Mouse (Mus musculus): ENCODE results near the gene Ugt1a8. TPM values are rescaled to one million over a fixed set of nuclear protein-coding genes. Genes with fewer than 3 reads are reported as not detected.

The Ugt1a8 gene
- polyA plus RNA-seq, 1 experiment from 2014 or later, result not detected

DNA sequence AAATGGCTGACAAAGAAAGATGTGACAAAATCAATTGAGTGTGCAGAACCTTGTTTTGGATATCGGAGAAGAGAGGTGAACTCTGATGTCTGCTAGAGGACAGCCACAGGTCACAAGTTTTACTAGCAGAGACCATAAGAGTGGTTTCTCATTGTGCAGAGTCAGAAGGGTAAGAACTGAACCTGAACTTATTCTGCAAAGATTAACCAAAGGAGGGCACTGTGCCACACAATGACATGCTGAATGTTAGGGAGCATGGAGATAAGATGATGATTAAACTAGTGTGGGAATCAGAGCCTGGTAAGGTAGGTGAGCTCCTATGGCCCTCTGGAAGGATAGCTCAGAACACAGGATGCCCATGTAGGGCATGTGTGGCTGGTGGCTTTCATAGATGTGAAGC, 108.1 kb downstream of the Ugt1a8 start:
- no peaks in the 10 kb centered on the region for H3K4me1 ChIP-seq (replicated peaks; ENCODE audit: control insufficient read depth, insufficient read depth, low read length)
- 86% methylated on average over 1 of the region's 1 CpGs for WGBS
- DNase-seq (ENCODE audit: low spot score), result no peak
- no peak for ATAC-seq (ENCODE audit: low FRiP score)
- H3K4me3 ChIP-seq (replicated peaks; ENCODE audit: low read length), result no peak overlapping the region
- no peak overlapping the region for H3K9ac ChIP-seq
- no peak overlapping the region for H3K27ac ChIP-seq
- no peaks in the 10 kb centered on the region for H3K27me3 ChIP-seq (ENCODE audit: control insufficient read depth, insufficient read depth, low read length)
- H3K4me2 ChIP-seq (replicated peaks), result no peak overlapping the region
- H3K36me3 ChIP-seq (replicated peaks; ENCODE audit: control insufficient read depth, insufficient read depth), result no peaks in the 10 kb centered on the region
- no peaks in the 10 kb centered on the region for H3K9me3 ChIP-seq (ENCODE audit: control insufficient read depth, low read length)

DNA sequence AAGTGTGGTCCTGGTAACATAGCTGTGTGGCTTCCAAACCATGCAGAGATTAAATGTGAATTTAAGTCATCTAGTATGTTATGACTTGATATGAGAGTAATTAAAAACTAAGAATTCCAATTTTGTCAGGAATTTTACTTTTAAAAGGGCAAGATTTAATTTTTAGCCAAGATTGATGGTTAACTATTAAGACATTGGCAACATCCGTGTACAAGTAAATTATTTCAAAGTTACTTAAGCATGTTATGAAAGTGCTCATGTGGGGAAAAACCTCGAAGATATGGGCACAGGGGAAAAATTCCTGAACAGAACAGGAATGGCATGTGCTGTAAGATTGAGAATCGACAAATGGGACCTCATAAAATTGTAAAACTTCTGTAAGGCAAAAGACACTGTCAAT, 109.8 kb downstream of the Ugt1a8 start:
- no peaks in the 10 kb centered on the region for H3K9me3 ChIP-seq (ENCODE audit: control insufficient read depth, low read length)
- H3K27ac ChIP-seq, result no peak overlapping the region
- DNase-seq (ENCODE audit: low spot score) (no peak), ATAC-seq (ENCODE audit: low FRiP score) (no peak)
- no peaks in the 10 kb centered on the region for H3K27me3 ChIP-seq (ENCODE audit: control insufficient read depth, insufficient read depth, low read length)
- H3K4me3 ChIP-seq (replicated peaks; ENCODE audit: low read length), result no peak overlapping the region
- H3K36me3 ChIP-seq (replicated peaks; ENCODE audit: control insufficient read depth, insufficient read depth), result no peaks in the 10 kb centered on the region
- WGBS, result 81% methylated on average over 3 of the region's 3 CpGs
- no peak overlapping the region for H3K4me2 ChIP-seq (replicated peaks)
- H3K4me1 ChIP-seq (replicated peaks; ENCODE audit: control insufficient read depth, insufficient read depth, low read length), result no peaks in the 10 kb centered on the region
- H3K9ac ChIP-seq, result no peak overlapping the region

DNA sequence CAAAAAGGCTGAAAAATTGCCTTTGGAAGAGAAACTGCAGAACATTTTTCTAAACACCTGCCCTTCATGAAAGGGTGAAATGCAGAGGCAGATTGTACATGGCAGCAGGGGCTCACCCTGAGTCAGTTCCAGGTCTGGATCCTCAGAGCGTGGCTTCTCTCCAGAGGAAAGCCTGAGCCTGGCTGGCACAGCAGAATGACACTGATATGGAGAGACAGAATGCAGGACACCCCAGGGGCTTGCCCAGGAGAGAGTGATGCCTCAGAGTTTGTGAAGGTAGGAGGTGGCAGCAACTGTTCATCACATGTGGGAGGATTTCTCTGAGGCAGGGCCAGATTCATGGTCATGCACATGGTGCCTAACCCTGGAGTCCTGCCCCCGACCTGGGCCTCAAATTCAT, 112.4 kb downstream of the Ugt1a8 start:
- WGBS, result 81% methylated on average over 2 of the region's 2 CpGs
- Histone ChIP-seq H3K9ac (no peak overlapping the region), H3K36me3 (replicated peaks; ENCODE audit: control insufficient read depth, insufficient read depth) (no peaks in the 10 kb centered on the region), H3K9me3 (ENCODE audit: control insufficient read depth, low read length) (peaks cover 13% of the 10 kb centered on the region; the same call in 1 of the 2 replicates), H3K27me3 (ENCODE audit: control insufficient read depth, insufficient read depth, low read length) (no peaks in the 10 kb centered on the region), H3K4me2 (replicated peaks) (no peak overlapping the region), H3K4me3 (replicated peaks; ENCODE audit: low read length) (no peak overlapping the region), H3K4me1 (replicated peaks; ENCODE audit: control insufficient read depth, insufficient read depth, low read length) (no peaks in the 10 kb centered on the region), H3K27ac (no peak overlapping the region)
- ATAC-seq (ENCODE audit: low FRiP score) (no peak), DNase-seq (ENCODE audit: low spot score) (no peak)

DNA sequence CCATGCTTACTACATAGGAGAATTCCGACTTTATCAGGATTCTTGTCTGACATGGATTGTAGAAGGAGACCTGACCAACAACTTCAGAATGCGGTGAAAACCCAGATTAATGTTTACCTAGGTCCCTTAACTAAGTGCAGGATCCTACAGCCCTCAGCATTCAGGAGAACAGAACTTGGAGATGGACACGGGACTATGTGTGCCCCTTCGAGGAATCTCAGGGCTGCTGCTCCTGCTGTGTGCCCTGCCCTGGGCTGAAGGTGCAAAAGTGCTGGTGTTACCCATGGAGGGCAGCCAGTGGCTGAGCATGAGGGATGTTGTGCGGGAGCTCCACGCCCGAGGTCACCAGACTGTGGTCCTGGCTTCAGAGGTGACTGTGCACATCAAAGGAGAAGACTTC, 112.8 kb downstream of the Ugt1a8 start, which contains the start of gene Ugt1a2:
TSS of gene Ugt1a2 (plus strand) at position 146 of the 400 bp plus-strand sequence.
- Histone ChIP-seq H3K36me3 (replicated peaks; ENCODE audit: control insufficient read depth, insufficient read depth) (no peaks in the 10 kb centered on the region), H3K27ac (no peak within 1 kb of the TSS), H3K4me1 (replicated peaks; ENCODE audit: control insufficient read depth, insufficient read depth, low read length) (no peaks in the 10 kb centered on the region), H3K4me3 (replicated peaks; ENCODE audit: low read length) (no peak within 1 kb of the TSS), H3K4me2 (replicated peaks) (no peak within 1 kb of the TSS), H3K9ac (no peak within 1 kb of the TSS), H3K27me3 (ENCODE audit: control insufficient read depth, insufficient read depth, low read length) (no peaks in the 10 kb centered on the region), H3K9me3 (ENCODE audit: control insufficient read depth, low read length) (peaks cover 14% of the 10 kb centered on the region; the same call in 1 of the 2 replicates)
- WGBS, result 89% methylated on average over 7 of the region's 7 CpGs
- no peak for ATAC-seq (ENCODE audit: low FRiP score)
- no peak for DNase-seq (ENCODE audit: low spot score)

DNA sequence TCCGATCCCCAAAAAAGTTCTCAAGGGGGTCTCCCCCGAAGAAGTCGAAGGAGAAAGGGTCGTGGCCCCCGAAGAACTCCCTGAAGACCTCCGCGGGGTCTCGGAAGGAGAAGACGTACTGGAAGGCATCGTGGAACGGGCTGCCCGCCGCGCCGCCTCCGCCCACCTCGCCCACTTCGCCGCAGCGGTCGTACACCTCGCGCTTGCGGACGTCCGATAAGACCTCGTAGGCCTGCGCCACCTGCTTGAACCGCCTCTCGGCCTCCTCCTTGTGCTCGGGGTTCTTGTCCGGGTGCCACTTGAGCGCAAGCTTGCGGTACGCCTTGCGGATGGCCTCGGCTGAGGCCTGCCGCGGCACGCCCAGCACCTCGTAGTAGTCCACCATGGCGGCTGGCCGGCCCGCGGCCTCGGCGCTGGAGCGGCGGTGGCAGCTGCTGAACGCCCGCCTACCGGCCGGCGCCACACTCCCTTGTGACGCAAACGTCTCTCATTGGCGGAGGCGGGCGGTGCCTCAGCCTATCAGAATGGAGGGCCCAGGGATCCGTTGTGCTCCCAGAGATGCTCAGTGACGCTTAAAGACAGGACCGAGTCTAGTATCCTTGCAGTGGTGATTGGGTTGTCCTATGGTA, 117.8 kb downstream of the Ugt1a8 start, which contains the start of gene Dnajb3:
TSS of gene Dnajb3 (minus strand) at position 489 of the 629 bp plus-strand sequence.
- H3K9ac ChIP-seq, result peak within 1 kb of the TSS; percentile 62
- no peaks in the 10 kb centered on the region for H3K4me1 ChIP-seq (replicated peaks; ENCODE audit: control insufficient read depth, insufficient read depth, low read length)
- H3K27ac ChIP-seq, result peak within 1 kb of the TSS; percentile 18; the same call in 1 of the 2 replicates
- peak within 1 kb of the TSS; percentile 39 for H3K4me3 ChIP-seq (replicated peaks; ENCODE audit: low read length)
- DNase-seq (ENCODE audit: low spot score), result peak; percentile 87
- ATAC-seq (ENCODE audit: low FRiP score), result peak; percentile 100
- H3K9me3 ChIP-seq (ENCODE audit: control insufficient read depth, low read length), result peaks cover 17% of the 10 kb centered on the region; the same call in 1 of the 2 replicates
- H3K36me3 ChIP-seq (replicated peaks; ENCODE audit: control insufficient read depth, insufficient read depth), result no peaks in the 10 kb centered on the region
- 5% methylated on average over 62 of the region's 62 CpGs for WGBS
- H3K4me2 ChIP-seq (replicated peaks), result peak within 1 kb of the TSS; percentile 67
- H3K27me3 ChIP-seq (ENCODE audit: control insufficient read depth, insufficient read depth, low read length), result no peaks in the 10 kb centered on the region

DNA sequence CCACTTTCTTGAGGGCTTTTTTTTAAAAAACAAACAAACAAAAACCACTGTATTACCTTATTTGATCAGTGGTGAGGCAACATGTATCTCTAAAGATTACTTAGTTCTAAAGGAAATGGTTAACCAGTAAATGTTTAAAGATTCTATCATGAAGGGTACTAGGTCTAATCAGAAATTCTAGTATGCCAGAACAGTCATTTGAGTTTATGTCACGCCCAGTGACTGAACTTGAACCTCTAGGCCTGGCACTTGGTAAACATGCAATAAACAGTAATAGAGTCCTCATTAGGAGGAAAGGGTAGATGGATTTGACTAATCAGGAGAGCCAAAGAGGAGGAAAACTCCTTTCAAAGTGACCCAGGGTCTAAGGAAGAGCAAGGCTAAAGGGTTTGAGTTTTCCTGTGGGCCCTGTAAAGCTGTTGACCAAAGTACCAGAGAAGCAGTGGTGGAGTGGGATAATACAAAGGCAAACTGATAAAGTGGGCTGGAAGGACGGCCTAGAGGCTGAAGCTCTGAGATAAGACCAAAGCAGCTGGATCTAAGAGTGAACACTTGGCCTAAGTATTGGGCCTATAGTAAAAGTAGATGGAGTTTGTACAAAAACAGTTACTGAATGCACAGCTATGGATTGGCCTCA, 119.3 kb downstream of the Ugt1a8 start:
- Histone ChIP-seq H3K27ac (no peak overlapping the region), H3K4me3 (replicated peaks; ENCODE audit: low read length) (no peak overlapping the region), H3K4me2 (replicated peaks) (no peak overlapping the region), H3K9me3 (ENCODE audit: control insufficient read depth, low read length) (peaks cover 25% of the 10 kb centered on the region), H3K27me3 (ENCODE audit: control insufficient read depth, insufficient read depth, low read length) (no peaks in the 10 kb centered on the region), H3K4me1 (replicated peaks; ENCODE audit: control insufficient read depth, insufficient read depth, low read length) (no peaks in the 10 kb centered on the region), H3K36me3 (replicated peaks; ENCODE audit: control insufficient read depth, insufficient read depth) (no peaks in the 10 kb centered on the region), H3K9ac (no peak overlapping the region)
- ATAC-seq (ENCODE audit: low FRiP score) (no peak), DNase-seq (ENCODE audit: low spot score) (no peak)
- WGBS, result 85% methylated on average over 2 of the region's 2 CpGs

DNA sequence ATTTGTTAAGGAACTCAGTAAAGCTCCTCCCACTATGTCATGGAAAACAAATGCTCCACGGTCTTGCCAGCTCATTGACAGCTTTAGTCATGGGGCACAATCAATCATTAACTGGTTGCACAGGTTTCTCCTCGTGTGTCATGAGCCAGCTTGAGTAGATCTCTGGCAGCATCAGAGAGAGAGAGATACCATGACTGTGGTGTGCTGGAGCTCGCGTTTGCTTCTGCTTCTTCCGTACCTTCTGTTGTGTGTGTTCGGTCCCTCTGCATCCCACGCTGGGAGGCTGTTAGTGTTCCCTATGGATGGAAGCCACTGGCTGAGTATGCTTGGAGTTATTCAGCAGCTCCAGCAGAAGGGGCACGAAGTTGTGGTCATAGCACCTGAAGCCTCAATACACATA, 124.2 kb downstream of the Ugt1a8 start, which contains the start of gene Ugt1a1:
TSS of gene Ugt1a1 (plus strand) at position 148 of the 400 bp plus-strand sequence.
- DNase-seq (ENCODE audit: low spot score) (no peak), ATAC-seq (ENCODE audit: low FRiP score) (0 out of 2 replicates have a peak, but pooled peaks have one; percentile 7)
- no peaks in the 10 kb centered on the region for H3K27me3 ChIP-seq (ENCODE audit: control insufficient read depth, insufficient read depth, low read length)
- H3K4me2 ChIP-seq (replicated peaks), result no peak within 1 kb of the TSS
- no peak within 1 kb of the TSS for H3K27ac ChIP-seq
- no peaks in the 10 kb centered on the region for H3K4me1 ChIP-seq (replicated peaks; ENCODE audit: control insufficient read depth, insufficient read depth, low read length)
- no peaks in the 10 kb centered on the region for H3K36me3 ChIP-seq (replicated peaks; ENCODE audit: control insufficient read depth, insufficient read depth)
- peaks cover 53% of the 10 kb centered on the region for H3K9me3 ChIP-seq (ENCODE audit: control insufficient read depth, low read length)
- H3K4me3 ChIP-seq (replicated peaks; ENCODE audit: low read length), result no peak within 1 kb of the TSS
- no peak within 1 kb of the TSS for H3K9ac ChIP-seq
- WGBS, result 68% methylated on average over 8 of the region's 8 CpGs

DNA sequence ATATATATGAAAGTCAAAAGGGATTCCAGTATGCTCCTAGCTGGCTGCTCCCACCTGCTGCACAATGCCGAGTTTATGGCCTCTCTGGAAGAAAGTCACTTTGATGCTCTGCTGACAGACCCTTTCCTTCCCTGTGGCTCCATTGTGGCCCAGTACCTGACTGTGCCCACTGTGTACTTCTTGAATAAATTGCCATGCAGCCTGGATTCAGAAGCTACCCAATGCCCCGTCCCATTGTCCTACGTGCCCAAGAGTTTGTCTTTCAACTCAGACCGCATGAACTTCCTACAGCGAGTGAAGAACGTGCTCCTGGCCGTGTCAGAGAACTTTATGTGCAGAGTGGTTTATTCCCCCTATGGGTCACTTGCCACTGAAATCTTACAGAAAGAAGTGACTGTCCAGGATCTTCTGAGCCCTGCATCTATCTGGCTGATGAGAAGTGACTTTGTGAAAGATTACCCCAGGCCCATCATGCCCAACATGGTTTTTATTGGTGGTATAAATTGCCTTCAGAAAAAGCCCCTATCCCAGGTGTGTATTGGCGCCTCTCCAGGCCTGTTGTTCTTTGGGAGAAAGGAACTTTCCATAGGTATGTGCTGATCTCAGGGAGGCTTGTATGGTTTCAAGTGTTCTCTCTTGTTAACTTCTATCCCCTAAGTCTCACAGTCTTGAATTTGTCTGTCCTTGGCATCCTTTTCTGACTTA, 124.9 kb downstream of the Ugt1a8 start:
- H3K36me3 ChIP-seq (replicated peaks; ENCODE audit: control insufficient read depth, insufficient read depth), result no peaks in the 10 kb centered on the region
- H3K4me1 ChIP-seq (replicated peaks; ENCODE audit: control insufficient read depth, insufficient read depth, low read length), result no peaks in the 10 kb centered on the region
- ATAC-seq (ENCODE audit: low FRiP score) (peak; percentile 22; the same call in 1 of the 2 replicates), DNase-seq (ENCODE audit: low spot score) (peak; percentile 23)
- no peak overlapping the region for H3K9ac ChIP-seq
- no peak overlapping the region for H3K4me3 ChIP-seq (replicated peaks; ENCODE audit: low read length)
- H3K9me3 ChIP-seq (ENCODE audit: control insufficient read depth, low read length), result peaks cover 53% of the 10 kb centered on the region
- H3K27me3 ChIP-seq (ENCODE audit: control insufficient read depth, insufficient read depth, low read length), result no peaks in the 10 kb centered on the region
- WGBS, result 62% methylated on average over 8 of the region's 8 CpGs
- no peak overlapping the region for H3K27ac ChIP-seq
- no peak overlapping the region for H3K4me2 ChIP-seq (replicated peaks)

DNA sequence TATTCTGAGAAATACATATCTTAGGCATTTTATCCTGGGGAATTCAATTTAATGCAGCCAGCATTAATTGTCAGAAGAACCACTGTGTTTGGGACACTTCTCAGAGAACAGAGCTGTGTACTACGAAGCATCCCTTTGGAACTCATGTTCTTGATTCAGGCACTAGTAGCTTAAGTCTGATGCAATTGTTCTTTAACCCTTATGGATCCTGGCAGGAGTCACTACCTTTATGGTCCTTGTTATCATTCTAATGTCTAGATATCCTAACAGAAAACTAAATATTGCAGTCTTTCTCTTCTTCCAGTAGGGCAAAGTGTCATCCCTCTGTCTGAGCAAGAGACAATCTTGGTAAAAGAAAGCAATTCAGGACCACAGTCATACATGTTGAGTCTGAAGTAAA, 125.4 kb downstream of the Ugt1a8 start:
- Histone ChIP-seq H3K27me3 (ENCODE audit: control insufficient read depth, insufficient read depth, low read length) (no peaks in the 10 kb centered on the region), H3K36me3 (replicated peaks; ENCODE audit: control insufficient read depth, insufficient read depth) (no peaks in the 10 kb centered on the region), H3K9ac (no peak overlapping the region), H3K4me1 (replicated peaks; ENCODE audit: control insufficient read depth, insufficient read depth, low read length) (no peaks in the 10 kb centered on the region), H3K4me2 (replicated peaks) (no peak overlapping the region), H3K27ac (no peak overlapping the region), H3K4me3 (replicated peaks; ENCODE audit: low read length) (no peak overlapping the region), H3K9me3 (ENCODE audit: control insufficient read depth, low read length) (peaks cover 53% of the 10 kb centered on the region)
- DNase-seq (ENCODE audit: low spot score), result no peak
- WGBS, result 83% methylated on average over 1 of the region's 1 CpGs
- no peak for ATAC-seq (ENCODE audit: low FRiP score)

Data from hindbrain, embryonic 14.5 days (tissue).